Mouse (Mus musculus): ENCODE results near the gene Smr3a.

Smr3a gene

GRCm38 (mm10) chr5:88002249-88002648 is at the start of gene Smr3a:
TSS of gene Smr3a (plus strand) at chr5:88002549.
- in situ Hi-C loops (cut with MboI; ENCODE audit: unreplicated experiment in 2 of 2): no loop called here

GRCm38 (mm10) chr5:87969201-87969600 is 33.1 kb upstream of the Smr3a start, which contains the start of the genes 2310003L06Rik and Gm28434:
TSS of gene 2310003L06Rik (plus strand) at chr5:87969459.
TSS of gene Gm28434 (plus strand) at chr5:87969517.
- in situ Hi-C loops (cut with MboI; ENCODE audit: unreplicated experiment in 2 of 2): no loop called here

- in situ Hi-C loops (cut with MboI; ENCODE audit: unreplicated experiment in 2 of 2): no loop called here
Observed at GRCm38 (mm10) chr5:87979139-87979538, 23.2 kb upstream of the Smr3a start, which contains the start of gene Cabs1. TSS of gene Cabs1 (plus strand) at chr5:87979439.

GRCm38 (mm10) chr5:87982468-87983214 is 19.7 kb upstream of the Smr3a start:
- in situ Hi-C loops (cut with MboI; ENCODE audit: unreplicated experiment in 2 of 2): no loop called here

GRCm38 (mm10) chr5:88005241-88005640 is 2.9 kb downstream of the Smr3a start:
- in situ Hi-C loops (cut with MboI; ENCODE audit: unreplicated experiment in 2 of 2): no loop called here

Data from v-Abl transformed pro-B cells (cell line).